Mouse (Mus musculus) lung, embryonic 15.5 days (tissue): ENCODE results near the gene Entpd6. TPM values are rescaled to one million over a fixed set of nuclear protein-coding genes. Genes with fewer than 3 reads are reported as not detected.

ENCODE experiments used
- ATAC-seq: fragments of 200-750 bp; cut with Nextera tagmentation; 2 replicates; pipeline ENCODE4 v1.8.0; 2017; ENCODE audit warnings: moderate number of reproducible peaks, borderline replicate concordance; ENCODE audit not compliant: low FRiP score, low TSS enrichment; ENCODE audit errors: extremely low read depth
- H3K27ac ChIP-seq: fragments of 300-500 bp; sonication (generic); 2 replicates; pipeline ENCODE4 v1.5.1; 2015; ENCODE audit warnings: moderate library complexity, mild to moderate bottlenecking, inconsistent platforms
- H3K27me3 ChIP-seq: fragments of 300-500 bp; sonication (generic); 2 replicates; pipeline ENCODE4 v1.6.1; 2015; ENCODE audit warnings: inconsistent platforms
- H3K36me3 ChIP-seq: fragments of 300-500 bp; sonication (generic); 2 replicates; pipeline ENCODE4 v1.6.1; 2015; ENCODE audit warnings: inconsistent platforms
- H3K4me1 ChIP-seq: fragments of 300-500 bp; sonication (generic); 2 replicates; pipeline ENCODE4 v1.6.1; 2015; ENCODE audit warnings: inconsistent platforms
- H3K4me2 ChIP-seq: fragments of 300-500 bp; sonication (generic); 2 replicates; pipeline ENCODE4 v1.6.1; 2015; ENCODE audit warnings: inconsistent platforms, mild to moderate bottlenecking, moderate library complexity
- H3K4me3 ChIP-seq: fragments of 300-500 bp; sonication (generic); 2 replicates; pipeline ENCODE4 v1.5.1; 2015; ENCODE audit warnings: mild to moderate bottlenecking, inconsistent platforms
- H3K9ac ChIP-seq: fragments of 300-500 bp; sonication (generic); 2 replicates; pipeline ENCODE4 v1.6.1; 2015; ENCODE audit warnings: inconsistent platforms
- H3K9me3 ChIP-seq: fragments of 300-500 bp; sonication (generic); 2 replicates; pipeline ENCODE4 v1.6.1; 2016; ENCODE audit warnings: inconsistent platforms
- WGBS: fragments of 180-500 bp; shearing (Covaris S2); methylation state at CpG from one replicate; pipeline ENCODE4 v1.1.7; 2015; 5-methylcytosine and 5-hydroxymethylcytosine counted together
- polyA plus RNA-seq: library from polyadenylated mRNA; unstranded; fragments of >200 nt; fragmentation: Nextera tagmentation; extraction: Ambion mirVana; gene quantifications from 2 replicates; pipeline ENCODE4 v1.2.1, GENCODE M21; 2015

Gene Entpd6
- polyA plus RNA-seq, 1 experiment from 2014 or later, result 35.5 TPM

GRCm38 (mm10) chr2:150765619-150766018, 16.8 kb downstream of the Entpd6 start:
- peaks cover 30% of the 10 kb centered on the region for H3K4me1 ChIP-seq
- H3K9me3 ChIP-seq, result no peaks in the 10 kb centered on the region
- WGBS, result 38% methylated on average over 2 of the region's 2 CpGs
- peak overlapping the region; percentile 15; the same call in 1 of the 2 replicates for H3K27ac ChIP-seq
- no peak for ATAC-seq
- H3K27me3 ChIP-seq, result no peaks in the 10 kb centered on the region
- H3K36me3 ChIP-seq, result peaks cover 24% of the 10 kb centered on the region
- no peak overlapping the region for H3K9ac ChIP-seq
- no peak overlapping the region for H3K4me3 ChIP-seq
- no peak overlapping the region for H3K4me2 ChIP-seq

- H3K27me3 ChIP-seq, result no peaks in the 10 kb centered on the region
- H3K9me3 ChIP-seq, result no peaks in the 10 kb centered on the region
- peak overlapping the region; percentile 72 for H3K27ac ChIP-seq
- peaks cover 17% of the 10 kb centered on the region for H3K36me3 ChIP-seq
- WGBS, result 74% methylated on average over 4 of the region's 4 CpGs
- no peak overlapping the region for H3K4me3 ChIP-seq
- H3K4me1 ChIP-seq, result peaks cover 36% of the 10 kb centered on the region
- no peak overlapping the region for H3K9ac ChIP-seq
- ATAC-seq, result no peak
- H3K4me2 ChIP-seq, result no peak overlapping the region
These were observed 17.4 kb downstream of the Entpd6 start for GRCm38 (mm10) chr2:150766083-150766862.

GRCm38 (mm10) chr2:150768678-150769077, 19.8 kb downstream of the Entpd6 start:
- no peak overlapping the region for H3K9ac ChIP-seq
- peak overlapping the region; percentile 90 for H3K27ac ChIP-seq
- no peaks in the 10 kb centered on the region for H3K9me3 ChIP-seq
- no peak overlapping the region for H3K4me3 ChIP-seq
- ATAC-seq, result no peak
- 0 out of 2 replicates have a peak, but pooled peaks cover 3% of the 10 kb centered on the region for H3K36me3 ChIP-seq
- H3K4me1 ChIP-seq, result peaks cover 53% of the 10 kb centered on the region
- no peaks in the 10 kb centered on the region for H3K27me3 ChIP-seq
- WGBS, result 79% methylated on average over 1 of the region's 1 CpGs
- no peak overlapping the region for H3K4me2 ChIP-seq

- H3K27me3 ChIP-seq, result no peaks in the 10 kb centered on the region
- no peak overlapping the region for H3K9ac ChIP-seq
- peak; percentile 80 for ATAC-seq
- H3K4me1 ChIP-seq, result peaks cover 53% of the 10 kb centered on the region
- H3K36me3 ChIP-seq, result no peaks in the 10 kb centered on the region
- H3K4me2 ChIP-seq, result no peak overlapping the region
- no peak overlapping the region for H3K4me3 ChIP-seq
- no peaks in the 10 kb centered on the region for H3K9me3 ChIP-seq
- H3K27ac ChIP-seq, result peak overlapping the region; percentile 90
- 22% methylated on average over 1 of the region's 1 CpGs for WGBS
These were observed 21.9 kb downstream of the Entpd6 start for GRCm38 (mm10) chr2:150770747-150771146.

GRCm38 (mm10) chr2:150771169-150771568, 22.3 kb downstream of the Entpd6 start:
- H3K4me2 ChIP-seq, result no peak overlapping the region
- no peak overlapping the region for H3K4me3 ChIP-seq
- ATAC-seq, result peak; percentile 33; the same call in 1 of the 2 replicates
- no peak overlapping the region for H3K9ac ChIP-seq
- H3K27ac ChIP-seq, result peak overlapping the region; percentile 90
- no peaks in the 10 kb centered on the region for H3K36me3 ChIP-seq
- 60% methylated on average over 6 of the region's 6 CpGs for WGBS
- H3K9me3 ChIP-seq, result no peaks in the 10 kb centered on the region
- no peaks in the 10 kb centered on the region for H3K27me3 ChIP-seq
- H3K4me1 ChIP-seq, result peaks cover 55% of the 10 kb centered on the region

- ATAC-seq, result peak; percentile 22; the same call in 1 of the 2 replicates
- Histone ChIP-seq H3K36me3 (no peaks in the 10 kb centered on the region), H3K27ac (peak overlapping the region; percentile 90), H3K9ac (no peak overlapping the region), H3K9me3 (no peaks in the 10 kb centered on the region), H3K27me3 (no peaks in the 10 kb centered on the region), H3K4me1 (peaks cover 48% of the 10 kb centered on the region), H3K4me2 (no peak overlapping the region), H3K4me3 (no peak overlapping the region)
- 62% methylated on average over 8 of the region's 8 CpGs for WGBS
These were observed 23.2 kb downstream of the Entpd6 start for GRCm38 (mm10) chr2:150771996-150772395.

GRCm38 (mm10) chr2:150772466-150773119, 23.8 kb downstream of the Entpd6 start:
- no peaks in the 10 kb centered on the region for H3K9me3 ChIP-seq
- 74% methylated on average over 10 of the region's 10 CpGs for WGBS
- no peak overlapping the region for H3K9ac ChIP-seq
- ATAC-seq, result 0 out of 2 replicates have a peak, but pooled peaks have one; percentile 2
- peak overlapping the region; percentile 90 for H3K27ac ChIP-seq
- no peak overlapping the region for H3K4me3 ChIP-seq
- no peaks in the 10 kb centered on the region for H3K36me3 ChIP-seq
- H3K4me1 ChIP-seq, result peaks cover 45% of the 10 kb centered on the region
- no peak overlapping the region for H3K4me2 ChIP-seq
- no peaks in the 10 kb centered on the region for H3K27me3 ChIP-seq

- Histone ChIP-seq H3K27ac (no peak overlapping the region), H3K9ac (no peak overlapping the region), H3K4me1 (peaks cover 14% of the 10 kb centered on the region), H3K4me3 (no peak overlapping the region), H3K36me3 (no peaks in the 10 kb centered on the region), H3K4me2 (no peak overlapping the region), H3K27me3 (no peaks in the 10 kb centered on the region), H3K9me3 (no peaks in the 10 kb centered on the region)
- WGBS, result 67% methylated on average over 2 of the region's 2 CpGs
- ATAC-seq, result no peak
These were observed 34.0 kb downstream of the Entpd6 start for GRCm38 (mm10) chr2:150782801-150783200.

- peak; percentile 96 for ATAC-seq
- WGBS, result 1% methylated on average over 56 of the region's 58 CpGs
- peak within 1 kb of the TSS; percentile 65 for H3K9ac ChIP-seq
- peaks cover 28% of the 10 kb centered on the region for H3K4me1 ChIP-seq
- H3K27ac ChIP-seq, result peak within 1 kb of the TSS; percentile 65
- no peaks in the 10 kb centered on the region for H3K27me3 ChIP-seq
- H3K4me3 ChIP-seq, result peak within 1 kb of the TSS; percentile 65
- H3K36me3 ChIP-seq, result peaks cover 9% of the 10 kb centered on the region; the same call in 1 of the 2 replicates
- no peaks in the 10 kb centered on the region for H3K9me3 ChIP-seq
- H3K4me2 ChIP-seq, result peak within 1 kb of the TSS; percentile 72
These were observed 37.7 kb downstream of the Entpd6 start, which contains the start of gene Pygb for GRCm38 (mm10) chr2:150786251-150787180. Gene Pygb (plus strand): TSS chr2:150786735.

- Histone ChIP-seq H3K9ac (peak overlapping the region; percentile 65), H3K4me1 (peaks cover 28% of the 10 kb centered on the region), H3K4me3 (peak overlapping the region; percentile 65), H3K27me3 (no peaks in the 10 kb centered on the region), H3K27ac (peak overlapping the region; percentile 65), H3K9me3 (no peaks in the 10 kb centered on the region), H3K36me3 (peaks cover 9% of the 10 kb centered on the region; the same call in 1 of the 2 replicates), H3K4me2 (peak overlapping the region; percentile 72)
- peak; percentile 48 for ATAC-seq
- 1% methylated on average over 23 of the region's 23 CpGs for WGBS
These were observed 38.5 kb downstream of the Entpd6 start for GRCm38 (mm10) chr2:150787234-150787771.
